Mouse (Mus musculus) activated CD4-positive, CD25-positive, alpha-beta regulatory T cell, adult 4 months (primary cell): ENCODE results near the gene Plk3. TPM values are rescaled to one million over a fixed set of nuclear protein-coding genes. Genes with fewer than 3 reads are reported as not detected.

Experiments
- polyA plus RNA-seq, 2 experiments: library from polyadenylated mRNA; unstranded; fragments of 100-300 nt; shearing (Covaris generic); gene quantifications; one replicate each; pipeline ENCODE4 v1.2.1; 2017

Plk3 gene
- polyA plus RNA-seq, 2 experiments from 2014 or later = 10.6 to 14.6 TPM

Other genes starting within 250 kb of the Plk3 start
- gene Urod, start 139.6 kb downstream of the Plk3 start, polyA plus RNA-seq = 10 to 100 TPM; 72.8 to 88.2 TPM
- gene Hectd3, start 138.6 kb downstream of the Plk3 start, polyA plus RNA-seq = 1 to 10 TPM; 6.5 to 7.2 TPM
- gene Eif2b3, start 114.6 kb downstream of the Plk3 start, polyA plus RNA-seq = 10 to 100 TPM; 28.4 to 29.5 TPM
- gene Ptch2, start 37.9 kb downstream of the Plk3 start, polyA plus RNA-seq = not detected
- gene Btbd19, start 8.2 kb downstream of the Plk3 start, polyA plus RNA-seq = 10 to 100 TPM; 22.7 to 24.1 TPM
- 1 to 10 TPM; 1.7 to 3.5 TPM for gene Tctex1d4, start 7.2 kb downstream of the Plk3 start, polyA plus RNA-seq
- gene Rps8, start 22.3 kb upstream of the Plk3 start, polyA plus RNA-seq = 100 to 1,000 TPM; 869 to 969 TPM
- 10 to 100 TPM; 10.4 to 15.4 TPM for gene Kif2c, start 48.7 kb upstream of the Plk3 start, polyA plus RNA-seq
- 1 to 10 TPM in 1 of 2 experiments, not detected in 1; 1.6 TPM for gene Tmem53, start 118.0 kb upstream of the Plk3 start, polyA plus RNA-seq
- not detected for gene Armh1, start 118.2 kb upstream of the Plk3 start, polyA plus RNA-seq